Mouse (Mus musculus): ENCODE data around the gene Pkd1l1. TPM values are rescaled to one million over a fixed set of nuclear protein-coding genes. Genes with fewer than 3 reads are reported as not detected.

The Pkd1l1 gene
- polyA plus RNA-seq, 1 experiment from 2014 or later: 0.11 TPM

- Histone ChIP-seq H3K4me1 (no peaks in the 10 kb centered on the region), H3K36me3 (no peaks in the 10 kb centered on the region), H3K27ac (no peak overlapping the region), H3K4me3 (no peak overlapping the region), H3K9me3 (no peaks in the 10 kb centered on the region), H3K27me3 (no peaks in the 10 kb centered on the region), H3K4me2 (no peak overlapping the region), H3K9ac (no peak overlapping the region)
- no peak for ATAC-seq (ENCODE audit: insufficient number of reproducible peaks, insufficient read depth, low FRiP score, low TSS enrichment, low read depth)
- 85% methylated on average over 9 of the region's 9 CpGs for WGBS
Observed at GRCm38 (mm10) chr11:8936431-8937110, 36.5 kb downstream of the Pkd1l1 start.

GRCm38 (mm10) chr11:8916081-8916671 lies 56.9 kb downstream of the Pkd1l1 start:
- Histone ChIP-seq H3K27ac (no peak overlapping the region), H3K9ac (no peak overlapping the region), H3K9me3 (no peaks in the 10 kb centered on the region), H3K27me3 (no peaks in the 10 kb centered on the region), H3K4me2 (no peak overlapping the region), H3K36me3 (no peaks in the 10 kb centered on the region), H3K4me1 (no peaks in the 10 kb centered on the region), H3K4me3 (no peak overlapping the region)
- WGBS: 77% methylated on average over 8 of the region's 8 CpGs
- ATAC-seq (ENCODE audit: insufficient number of reproducible peaks, insufficient read depth, low FRiP score, low TSS enrichment, low read depth): no peak

- Histone ChIP-seq H3K27me3 (no peaks in the 10 kb centered on the region), H3K4me1 (no peaks in the 10 kb centered on the region), H3K9me3 (no peaks in the 10 kb centered on the region), H3K36me3 (no peaks in the 10 kb centered on the region), H3K9ac (no peak overlapping the region), H3K4me3 (no peak overlapping the region), H3K4me2 (no peak overlapping the region), H3K27ac (no peak overlapping the region)
- no peak for ATAC-seq (ENCODE audit: insufficient number of reproducible peaks, insufficient read depth, low FRiP score, low TSS enrichment, low read depth)
- WGBS: 88% methylated on average over 4 of the region's 4 CpGs
Observed at GRCm38 (mm10) chr11:8882793-8883192, 90.3 kb downstream of the Pkd1l1 start.

DNA sequence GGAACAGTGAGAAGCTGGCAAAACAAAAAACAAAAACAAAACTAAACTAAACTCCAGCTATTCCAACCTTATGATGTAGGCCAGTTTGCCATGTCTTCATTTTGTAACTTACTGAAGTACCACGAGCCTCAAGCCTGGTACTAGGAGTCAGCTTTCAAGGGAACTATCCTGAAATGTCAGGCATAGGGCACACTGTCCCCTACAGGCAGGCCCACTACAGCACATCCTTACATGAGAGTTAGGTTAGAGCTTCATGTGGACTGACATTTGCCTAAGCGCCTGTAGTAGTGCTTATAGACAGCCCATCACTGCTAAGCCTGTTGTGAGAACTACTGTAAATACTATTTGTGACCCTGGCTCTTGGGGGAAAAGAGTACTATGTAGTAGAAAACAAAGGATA lies 91.5 kb downstream of the Pkd1l1 start:
- WGBS: 61% methylated on average over 2 of the region's 2 CpGs
- H3K4me3 ChIP-seq: no peak overlapping the region
- H3K4me1 ChIP-seq: no peaks in the 10 kb centered on the region
- no peak overlapping the region for H3K9ac ChIP-seq
- no peaks in the 10 kb centered on the region for H3K27me3 ChIP-seq
- H3K27ac ChIP-seq: no peak overlapping the region
- no peak overlapping the region for H3K4me2 ChIP-seq
- H3K36me3 ChIP-seq: no peaks in the 10 kb centered on the region
- no peak for ATAC-seq (ENCODE audit: insufficient number of reproducible peaks, insufficient read depth, low FRiP score, low TSS enrichment, low read depth)
- no peaks in the 10 kb centered on the region for H3K9me3 ChIP-seq

DNA sequence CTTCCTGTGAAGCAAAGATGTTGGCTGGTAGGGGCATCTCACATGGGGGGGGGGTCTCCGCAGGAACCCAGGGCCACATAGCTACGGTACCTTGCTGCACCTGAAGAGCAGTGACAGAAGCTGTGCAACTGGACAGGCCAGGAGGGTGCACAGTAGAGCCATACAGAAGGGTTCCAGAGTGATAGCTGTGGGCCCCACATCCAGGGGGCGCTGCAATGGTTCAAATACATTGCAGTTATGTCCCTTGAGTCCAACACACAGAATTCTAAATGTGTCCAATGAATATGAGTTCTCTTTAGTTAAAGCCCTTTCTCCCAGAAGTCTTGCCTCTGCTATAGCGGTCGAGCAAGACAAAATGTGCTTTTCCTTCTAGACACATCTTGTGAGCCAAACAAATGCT lies 103.0 kb downstream of the Pkd1l1 start:
- Histone ChIP-seq H3K36me3 (no peaks in the 10 kb centered on the region), H3K27me3 (no peaks in the 10 kb centered on the region), H3K27ac (no peak overlapping the region), H3K9me3 (no peaks in the 10 kb centered on the region), H3K4me1 (no peaks in the 10 kb centered on the region), H3K9ac (no peak overlapping the region), H3K4me2 (no peak overlapping the region), H3K4me3 (no peak overlapping the region)
- ATAC-seq (ENCODE audit: insufficient number of reproducible peaks, insufficient read depth, low FRiP score, low TSS enrichment, low read depth): no peak
- WGBS: 88% methylated on average over 5 of the region's 5 CpGs

DNA sequence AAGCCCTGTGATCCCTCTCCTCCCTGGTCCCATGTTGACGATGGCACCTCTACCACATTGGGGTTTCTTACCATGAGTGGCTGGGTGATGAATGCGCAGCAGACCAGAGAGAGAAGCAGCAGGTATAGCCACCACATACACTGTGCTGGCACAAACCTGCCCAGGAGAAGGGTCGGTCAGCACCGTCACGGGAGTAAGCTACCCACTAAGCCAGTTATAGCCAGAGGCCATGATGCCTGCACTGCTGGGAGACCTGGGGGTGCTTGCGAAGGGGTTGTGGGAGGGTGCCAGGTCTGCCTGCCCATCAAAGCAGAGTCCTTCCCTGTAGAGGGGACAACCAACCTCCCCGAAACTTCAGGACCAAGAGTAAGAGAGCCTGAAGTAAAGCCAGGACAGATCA lies 107.0 kb downstream of the Pkd1l1 start:
- no peaks in the 10 kb centered on the region for H3K36me3 ChIP-seq
- no peak overlapping the region for H3K9ac ChIP-seq
- H3K27me3 ChIP-seq: no peaks in the 10 kb centered on the region
- H3K9me3 ChIP-seq: no peaks in the 10 kb centered on the region
- H3K4me3 ChIP-seq: no peak overlapping the region
- H3K4me2 ChIP-seq: no peak overlapping the region
- H3K4me1 ChIP-seq: no peaks in the 10 kb centered on the region
- no peak overlapping the region for H3K27ac ChIP-seq
- WGBS: 88% methylated on average over 7 of the region's 7 CpGs
- no peak for ATAC-seq (ENCODE audit: insufficient number of reproducible peaks, insufficient read depth, low FRiP score, low TSS enrichment, low read depth)

DNA sequence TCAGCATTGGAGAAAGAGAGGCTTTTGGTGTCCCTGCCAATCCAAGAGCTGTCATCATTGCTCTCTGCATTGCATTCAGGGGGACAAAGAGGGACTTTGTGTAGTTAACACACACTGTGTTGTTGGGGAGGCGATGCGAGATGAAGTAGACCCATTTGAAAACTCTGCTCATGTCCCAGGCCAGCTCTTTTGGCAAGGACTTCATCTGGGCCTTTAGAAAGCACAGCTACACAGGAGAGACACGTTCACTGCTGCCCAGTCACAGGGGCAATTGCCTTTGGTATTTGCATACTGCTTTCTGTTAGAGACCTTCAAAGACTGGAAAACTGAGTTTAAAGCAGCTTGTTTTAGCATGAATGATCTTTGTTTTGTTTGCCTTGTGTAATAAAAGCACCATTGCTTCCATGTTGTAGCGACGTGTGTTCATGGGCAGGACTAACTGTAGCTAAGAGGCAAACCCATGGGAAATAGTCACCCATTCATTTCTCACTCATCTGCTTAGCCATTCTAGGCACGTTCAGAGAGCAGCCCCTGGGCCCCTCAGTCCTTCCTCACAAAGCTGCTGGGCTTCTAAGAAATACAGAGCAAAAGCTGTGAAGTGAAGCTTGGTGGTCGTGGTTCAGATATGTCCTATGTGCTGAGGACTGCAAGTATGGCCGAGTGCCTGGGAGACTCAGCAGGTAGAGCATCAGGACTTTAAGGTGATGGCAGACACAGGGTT lies 109.0 kb downstream of the Pkd1l1 start:
- no peaks in the 10 kb centered on the region for H3K27me3 ChIP-seq
- no peaks in the 10 kb centered on the region for H3K4me1 ChIP-seq
- no peak overlapping the region for H3K9ac ChIP-seq
- H3K9me3 ChIP-seq: no peaks in the 10 kb centered on the region
- no peak overlapping the region for H3K27ac ChIP-seq
- WGBS: 76% methylated on average over 8 of the region's 8 CpGs
- no peak for ATAC-seq (ENCODE audit: insufficient number of reproducible peaks, insufficient read depth, low FRiP score, low TSS enrichment, low read depth)
- H3K4me2 ChIP-seq: no peak overlapping the region
- H3K4me3 ChIP-seq: no peak overlapping the region
- H3K36me3 ChIP-seq: no peaks in the 10 kb centered on the region

GRCm38 (mm10) chr11:8862426-8862825 lies 110.6 kb downstream of the Pkd1l1 start:
- 88% methylated on average over 4 of the region's 4 CpGs for WGBS
- ATAC-seq (ENCODE audit: insufficient number of reproducible peaks, insufficient read depth, low FRiP score, low TSS enrichment, low read depth): no peak
- Histone ChIP-seq H3K4me2 (no peak overlapping the region), H3K9me3 (no peaks in the 10 kb centered on the region), H3K9ac (no peak overlapping the region), H3K36me3 (no peaks in the 10 kb centered on the region), H3K27me3 (no peaks in the 10 kb centered on the region), H3K4me3 (no peak overlapping the region), H3K4me1 (no peaks in the 10 kb centered on the region), H3K27ac (no peak overlapping the region)

DNA sequence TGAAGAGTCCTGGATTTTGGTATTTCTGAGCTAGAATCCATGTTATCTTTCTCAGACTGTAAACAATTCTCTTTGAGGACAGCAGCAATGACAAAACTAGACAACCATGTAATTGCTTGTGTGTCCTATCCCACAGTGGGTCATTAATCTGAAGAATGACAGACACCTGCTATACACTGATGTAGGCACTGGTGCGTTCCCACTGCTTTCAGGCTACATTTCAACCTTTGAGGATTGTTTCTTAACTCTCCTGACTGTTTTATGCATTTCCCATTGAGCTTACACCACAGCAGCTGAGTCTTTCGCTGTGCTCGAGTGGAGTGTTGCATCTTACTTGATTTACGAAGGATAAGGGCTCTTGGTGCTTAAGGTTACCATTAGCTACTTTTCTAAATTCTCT lies 111.1 kb downstream of the Pkd1l1 start:
- Histone ChIP-seq H3K27ac (no peak overlapping the region), H3K9me3 (no peaks in the 10 kb centered on the region), H3K4me1 (no peaks in the 10 kb centered on the region), H3K36me3 (no peaks in the 10 kb centered on the region), H3K4me2 (no peak overlapping the region), H3K9ac (no peak overlapping the region), H3K27me3 (no peaks in the 10 kb centered on the region), H3K4me3 (no peak overlapping the region)
- no peak for ATAC-seq (ENCODE audit: insufficient number of reproducible peaks, insufficient read depth, low FRiP score, low TSS enrichment, low read depth)
- WGBS: 82% methylated on average over 4 of the region's 4 CpGs

DNA sequence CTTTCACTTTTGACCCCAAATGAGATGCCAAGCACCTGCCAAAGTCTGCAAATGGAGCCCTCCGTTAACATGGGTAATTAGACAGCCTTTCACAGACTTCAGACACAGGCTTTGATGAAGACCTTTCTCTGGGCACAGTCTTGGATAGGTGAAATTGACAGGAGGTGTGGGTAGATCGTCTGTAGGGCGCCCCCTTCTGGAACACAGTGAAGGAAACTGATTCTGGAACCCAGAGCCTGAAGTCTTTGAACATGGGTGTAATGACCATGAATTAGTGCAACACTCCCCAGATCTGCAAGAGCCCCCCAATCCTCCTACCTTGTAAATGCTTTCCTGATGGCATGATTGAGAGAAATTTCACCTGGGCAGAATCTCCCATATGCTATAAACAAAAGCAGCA lies 112.2 kb downstream of the Pkd1l1 start:
- H3K9me3 ChIP-seq: no peaks in the 10 kb centered on the region
- H3K9ac ChIP-seq: no peak overlapping the region
- H3K4me3 ChIP-seq: no peak overlapping the region
- H3K4me1 ChIP-seq: no peaks in the 10 kb centered on the region
- no peak overlapping the region for H3K4me2 ChIP-seq
- H3K36me3 ChIP-seq: no peaks in the 10 kb centered on the region
- ATAC-seq (ENCODE audit: insufficient number of reproducible peaks, insufficient read depth, low FRiP score, low TSS enrichment, low read depth): no peak
- H3K27me3 ChIP-seq: no peaks in the 10 kb centered on the region
- no peak overlapping the region for H3K27ac ChIP-seq
- 22% methylated on average over 3 of the region's 3 CpGs for WGBS

- Histone ChIP-seq H3K4me3 (no peak overlapping the region), H3K9ac (no peak overlapping the region), H3K27ac (no peak overlapping the region), H3K4me2 (no peak overlapping the region), H3K36me3 (no peaks in the 10 kb centered on the region), H3K4me1 (no peaks in the 10 kb centered on the region), H3K27me3 (no peaks in the 10 kb centered on the region), H3K9me3 (no peaks in the 10 kb centered on the region)
- ATAC-seq (ENCODE audit: insufficient number of reproducible peaks, insufficient read depth, low FRiP score, low TSS enrichment, low read depth): no peak
- 12% methylated on average over 5 of the region's 5 CpGs for WGBS
Observed at GRCm38 (mm10) chr11:8859868-8860267, 113.2 kb downstream of the Pkd1l1 start.

DNA sequence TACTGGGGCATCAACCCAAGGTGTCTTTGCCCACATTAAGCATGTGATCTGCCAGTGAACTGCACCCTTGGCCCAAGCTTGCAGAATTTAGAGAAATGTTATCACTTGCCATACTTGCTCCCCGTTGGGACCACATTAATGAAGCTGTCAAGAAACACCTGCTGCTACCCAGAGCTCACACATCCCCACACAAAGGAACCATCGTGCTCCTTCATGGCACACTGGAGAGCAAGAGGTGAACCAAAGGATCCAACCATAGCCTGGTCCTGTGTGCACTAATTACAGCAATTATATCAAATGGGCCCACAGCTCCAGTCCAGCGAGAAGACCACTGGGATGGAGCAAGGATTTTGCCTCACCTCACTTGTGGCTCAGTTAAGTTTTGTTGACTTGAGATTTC lies 114.0 kb downstream of the Pkd1l1 start:
- no peak for ATAC-seq (ENCODE audit: insufficient number of reproducible peaks, insufficient read depth, low FRiP score, low TSS enrichment, low read depth)
- WGBS: 68% methylated on average over 3 of the region's 3 CpGs
- H3K36me3 ChIP-seq: no peaks in the 10 kb centered on the region

More for the DNA sequence above, 114.0 kb downstream of the Pkd1l1 start:
- Histone ChIP-seq H3K4me1 (no peaks in the 10 kb centered on the region), H3K9ac (no peak overlapping the region), H3K4me3 (no peak overlapping the region), H3K27ac (no peak overlapping the region), H3K27me3 (no peaks in the 10 kb centered on the region), H3K9me3 (no peaks in the 10 kb centered on the region), H3K4me2 (no peak overlapping the region)

All from embryonic facial prominence, embryonic 13.5 days (tissue).